Mouse (Mus musculus) ES-Bruce4 (cell line): ENCODE data around the gene Lsg1. TPM values are rescaled to one million over a fixed set of nuclear protein-coding genes. Genes with fewer than 3 reads are reported as not detected.

Experiments
- H3K27ac ChIP-seq: 2 replicates; pipeline ENCODE4 v1.5.1; 2012; ENCODE audit warnings: low read length, inconsistent platforms; ENCODE audit not compliant: insufficient read depth
- H3K27me3 ChIP-seq: 2 replicates; pipeline ENCODE4 v1.6.1; 2012; ENCODE audit warnings: mild to moderate bottlenecking, low read length, inconsistent platforms; ENCODE audit not compliant: control insufficient read depth, poor library complexity, insufficient read depth, severe bottlenecking
- H3K36me3 ChIP-seq: 2 replicates; pipeline ENCODE4 v1.6.1; 2012; ENCODE audit warnings: inconsistent platforms, mild to moderate bottlenecking, low read length, moderate library complexity; ENCODE audit not compliant: control insufficient read depth, poor library complexity, insufficient read depth, severe bottlenecking
- H3K4me1 ChIP-seq: one replicate; pipeline ENCODE4 v1.8.1; 2011; ENCODE audit warnings: low read length; ENCODE audit not compliant: control insufficient read depth, insufficient read depth
- H3K4me3 ChIP-seq: 2 replicates; pipeline ENCODE4 v1.5.1; 2011; ENCODE audit warnings: low read depth, mild to moderate bottlenecking, low read length
- H3K9ac ChIP-seq: 2 replicates; pipeline ENCODE4 v1.6.1; 2012; ENCODE audit warnings: low read depth, mild to moderate bottlenecking, inconsistent platforms; ENCODE audit not compliant: poor library complexity, severe bottlenecking
- H3K9me3 ChIP-seq: replicated peaks from 2 replicates; pipeline ENCODE4 v1.6.1; 2012; ENCODE audit warnings: mild to moderate bottlenecking, low read length, inconsistent platforms; ENCODE audit not compliant: control insufficient read depth, poor library complexity, insufficient read depth, severe bottlenecking
- CTCF ChIP-seq: IDR thresholded peaks from one replicate; pipeline ENCODE4 v1.8.1; 2011; ENCODE audit warnings: low read depth, low read length
- EP300 ChIP-seq: IDR thresholded peaks from 2 replicates; pipeline ENCODE4 v1.6.1; 2011; ENCODE audit warnings: low read depth, low read length; ENCODE audit not compliant: insufficient read depth
- POLR2A ChIP-seq: IDR thresholded peaks from one replicate; pipeline ENCODE4 v1.8.1; 2011; ENCODE audit warnings: low read length; ENCODE audit not compliant: insufficient read depth
- polyA plus RNA-seq: library from polyadenylated mRNA; stranded (reverse); fragments of >200 nt; gene quantifications from 2 replicates; pipeline ENCODE4 v1.2.4, GENCODE M21; 2011; ENCODE audit warnings: low read depth; ENCODE audit not compliant: missing spikeins, insufficient read depth, insufficient read length

Lsg1 gene
- 70.9 and 73.3 TPM in 2 replicates for polyA plus RNA-seq

GRCm38 (mm10) chr16:30587494-30588327, at the start of gene Lsg1:
Gene Lsg1 (minus strand): TSS chr16:30587592.
- peak within 1 kb of the TSS; percentile 97 for H3K9ac ChIP-seq
- peak within 1 kb of the TSS; percentile 91 for H3K4me3 ChIP-seq
- H3K9me3 ChIP-seq, result no peaks in the 10 kb centered on the region
- peak; percentile 1 for TF ChIP-seq CTCF
- TF ChIP-seq POLR2A, result peak; percentile 30
- TF ChIP-seq EP300, result 0 out of 2 replicates have a peak, but pooled peaks have one; percentile 32
- H3K36me3 ChIP-seq, result peaks cover 33% of the 10 kb centered on the region
- H3K27me3 ChIP-seq, result no peaks in the 10 kb centered on the region
- H3K4me1 ChIP-seq, result peaks cover 3% of the 10 kb centered on the region
- H3K27ac ChIP-seq, result no peak within 1 kb of the TSS; the same call in 1 of the 2 replicates

DNA sequence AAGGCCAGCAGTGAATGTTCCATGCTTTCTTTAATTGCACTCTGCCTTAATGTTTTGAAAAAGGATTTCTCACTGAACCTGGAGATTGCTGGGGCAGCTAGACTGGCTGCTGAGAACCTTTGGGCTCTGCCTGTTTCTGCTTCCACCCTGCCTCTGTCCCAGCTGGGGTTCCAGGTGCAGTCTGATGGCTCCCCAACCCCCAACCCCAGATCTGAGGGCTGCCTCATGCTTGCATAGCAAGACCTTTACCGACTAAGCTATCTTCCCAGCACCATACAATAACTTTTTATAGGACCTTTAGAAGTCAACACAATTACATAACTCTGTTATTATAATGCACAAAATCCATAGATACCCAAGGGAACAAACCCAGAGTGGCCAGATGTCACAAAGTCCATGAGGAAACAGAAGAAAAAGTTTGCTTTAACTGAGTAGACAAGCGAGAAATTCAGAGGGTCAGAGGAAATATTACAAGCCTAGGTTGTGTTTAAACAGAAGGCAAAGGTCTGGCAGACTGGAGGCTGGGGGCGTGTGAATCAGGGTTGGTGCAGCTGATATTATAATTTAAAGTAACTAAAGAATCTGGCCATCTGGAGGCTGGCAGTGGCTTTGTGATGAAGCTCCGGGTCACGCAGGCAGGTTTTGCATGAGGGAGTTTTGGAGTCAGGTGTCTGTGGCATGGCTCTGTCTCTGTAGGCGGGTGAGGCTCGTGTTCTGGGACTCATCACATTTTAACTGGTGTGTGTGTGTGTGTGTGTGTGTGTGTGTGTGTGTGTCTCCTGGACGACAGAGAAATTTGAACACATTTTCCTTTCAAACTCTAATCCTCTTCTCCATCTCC, 46.7 kb upstream of the Lsg1 start:
- H3K27ac ChIP-seq, result no peak overlapping the region
- H3K4me3 ChIP-seq, result no peak overlapping the region
- no peaks in the 10 kb centered on the region for H3K9me3 ChIP-seq
- H3K27me3 ChIP-seq, result no peaks in the 10 kb centered on the region
- no peaks in the 10 kb centered on the region for H3K36me3 ChIP-seq
- no peaks in the 10 kb centered on the region for H3K4me1 ChIP-seq
- no peak overlapping the region for H3K9ac ChIP-seq
- TF ChIP-seq EP300 (no peak), POLR2A (no peak), CTCF (no peak)

DNA sequence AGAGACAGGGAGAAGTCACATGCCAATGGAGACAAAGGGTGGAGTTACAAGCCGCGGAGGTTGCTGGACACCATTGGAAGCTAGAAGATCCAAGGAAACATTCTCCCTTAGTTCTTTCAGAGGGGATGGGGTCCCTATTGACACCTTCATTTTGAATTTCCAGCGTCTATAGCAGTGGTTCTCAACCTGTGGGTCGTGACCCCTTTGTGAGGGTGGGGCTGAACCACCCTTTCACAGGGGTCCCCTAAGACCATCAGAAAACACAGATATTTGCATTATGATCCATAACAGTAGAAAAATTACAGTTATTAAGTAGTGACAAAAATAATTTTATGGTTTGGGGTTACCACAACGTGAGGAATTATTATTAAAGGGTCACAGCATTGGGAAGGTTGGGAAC, 42.1 kb upstream of the Lsg1 start:
- Histone ChIP-seq H3K4me1 (no peaks in the 10 kb centered on the region), H3K9me3 (no peaks in the 10 kb centered on the region), H3K9ac (no peak overlapping the region), H3K27ac (no peak overlapping the region), H3K27me3 (no peaks in the 10 kb centered on the region), H3K4me3 (no peak overlapping the region), H3K36me3 (no peaks in the 10 kb centered on the region)
- TF ChIP-seq CTCF (no peak), EP300 (no peak), POLR2A (no peak)

- H3K9me3 ChIP-seq, result no peaks in the 10 kb centered on the region
Measured at GRCm38 (mm10) chr16:30628401-30628800, 41.0 kb upstream of the Lsg1 start.

DNA sequence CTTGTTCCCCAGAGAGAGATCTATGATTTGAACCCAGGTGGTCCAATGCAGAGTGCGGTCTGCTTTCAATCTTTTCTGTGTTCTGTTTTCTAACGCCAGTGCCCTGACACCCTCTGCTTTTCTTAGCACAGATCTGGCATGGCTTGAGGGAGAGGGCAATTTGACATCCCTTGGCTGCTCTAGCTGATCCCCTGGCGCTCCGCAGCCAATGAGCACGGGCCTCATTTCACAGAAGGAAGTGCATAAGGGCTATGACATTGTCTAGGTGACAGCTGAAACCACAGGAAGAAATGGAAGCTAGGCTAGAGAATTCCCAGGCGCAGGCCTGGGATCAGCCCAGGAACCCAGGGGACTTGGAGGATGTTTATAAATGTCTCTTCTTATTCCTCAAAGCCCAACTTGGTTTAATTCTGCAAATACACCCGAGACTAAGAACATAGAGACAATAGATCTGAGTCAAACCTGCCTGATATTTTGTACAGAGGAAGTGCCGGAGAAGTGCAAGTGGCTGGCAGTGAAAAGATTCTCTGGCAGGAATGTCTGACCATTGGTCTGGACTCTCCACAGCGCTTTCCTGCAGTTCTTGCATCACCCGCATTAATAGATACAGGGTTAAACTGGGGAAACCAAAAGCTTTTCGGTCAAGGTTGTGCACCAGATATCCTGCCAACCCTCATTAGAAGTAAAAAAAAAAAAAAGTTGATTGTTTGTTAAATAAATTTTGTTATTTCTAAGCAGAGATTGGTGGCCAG, 40.4 kb upstream of the Lsg1 start:
- H3K36me3 ChIP-seq, result no peaks in the 10 kb centered on the region
- TF ChIP-seq EP300, result no peak
- TF ChIP-seq POLR2A, result no peak
- no peak for TF ChIP-seq CTCF
- H3K4me3 ChIP-seq, result no peak overlapping the region
- no peaks in the 10 kb centered on the region for H3K4me1 ChIP-seq
- H3K9me3 ChIP-seq, result no peaks in the 10 kb centered on the region
- H3K27ac ChIP-seq, result no peak overlapping the region
- H3K9ac ChIP-seq, result no peak overlapping the region
- no peaks in the 10 kb centered on the region for H3K27me3 ChIP-seq

More at GRCm38 (mm10) chr16:30628401-30628800, 41.0 kb upstream of the Lsg1 start:
- Histone ChIP-seq H3K4me3 (no peak overlapping the region), H3K36me3 (no peaks in the 10 kb centered on the region), H3K27ac (peak overlapping the region; percentile 31; the same call in 1 of the 2 replicates), H3K4me1 (no peaks in the 10 kb centered on the region), H3K27me3 (no peaks in the 10 kb centered on the region), H3K9ac (no peak overlapping the region)
- TF ChIP-seq EP300, result peak; percentile 64; the same call in 1 of the 2 replicates
- no peak for TF ChIP-seq POLR2A
